Mouse (Mus musculus) layer of hippocampus, adult 9-10 months (tissue): ENCODE data around the gene Zfhx3.

Source experiments
- DNase-seq: peaks from one replicate; pipeline ENCODE4 v3.0.0; 2022; ENCODE audit warnings: low spot score

The Zfhx3 gene

DNA sequence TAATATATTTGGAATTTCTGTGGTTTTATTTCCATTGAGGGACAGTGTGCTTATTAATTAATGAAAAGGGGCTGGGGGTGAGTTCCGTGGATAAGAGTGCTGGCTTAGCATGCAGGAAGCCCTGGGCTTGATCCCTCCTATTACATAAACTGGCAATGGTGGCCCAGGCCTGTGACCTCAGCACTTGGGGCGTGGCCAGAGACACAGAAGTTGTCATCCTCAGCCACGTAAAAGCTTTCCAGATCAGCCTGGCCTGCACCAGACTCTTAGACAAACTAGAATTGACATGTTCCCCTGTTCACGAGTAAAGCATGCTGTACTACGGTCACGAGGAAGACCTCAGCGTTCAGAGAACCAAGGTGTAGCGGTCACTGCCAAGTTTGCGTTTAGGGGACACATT is 808.4 kb downstream of the Zfhx3 start:
- DNase-seq: no peak

DNA sequence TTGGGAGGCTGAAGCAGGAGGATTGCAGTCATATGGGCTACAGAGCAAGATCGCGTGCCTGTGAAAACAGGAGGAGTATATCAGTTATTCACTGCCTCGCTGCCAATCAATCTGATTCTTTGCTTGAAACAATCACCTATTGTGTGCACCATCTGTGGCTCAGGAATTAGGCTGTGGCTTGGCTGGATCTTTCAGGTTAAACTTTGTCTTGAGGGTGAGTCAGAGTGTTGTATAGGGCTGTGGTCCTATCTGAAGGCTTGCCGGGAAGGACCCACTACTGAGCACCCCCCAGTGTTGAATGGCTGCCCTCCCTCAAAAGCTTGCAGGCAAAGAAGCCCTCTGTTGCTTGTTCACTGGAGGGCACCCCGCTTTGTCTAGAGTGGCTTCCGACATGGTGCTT is 812.1 kb downstream of the Zfhx3 start:
- DNase-seq: no peak

DNA sequence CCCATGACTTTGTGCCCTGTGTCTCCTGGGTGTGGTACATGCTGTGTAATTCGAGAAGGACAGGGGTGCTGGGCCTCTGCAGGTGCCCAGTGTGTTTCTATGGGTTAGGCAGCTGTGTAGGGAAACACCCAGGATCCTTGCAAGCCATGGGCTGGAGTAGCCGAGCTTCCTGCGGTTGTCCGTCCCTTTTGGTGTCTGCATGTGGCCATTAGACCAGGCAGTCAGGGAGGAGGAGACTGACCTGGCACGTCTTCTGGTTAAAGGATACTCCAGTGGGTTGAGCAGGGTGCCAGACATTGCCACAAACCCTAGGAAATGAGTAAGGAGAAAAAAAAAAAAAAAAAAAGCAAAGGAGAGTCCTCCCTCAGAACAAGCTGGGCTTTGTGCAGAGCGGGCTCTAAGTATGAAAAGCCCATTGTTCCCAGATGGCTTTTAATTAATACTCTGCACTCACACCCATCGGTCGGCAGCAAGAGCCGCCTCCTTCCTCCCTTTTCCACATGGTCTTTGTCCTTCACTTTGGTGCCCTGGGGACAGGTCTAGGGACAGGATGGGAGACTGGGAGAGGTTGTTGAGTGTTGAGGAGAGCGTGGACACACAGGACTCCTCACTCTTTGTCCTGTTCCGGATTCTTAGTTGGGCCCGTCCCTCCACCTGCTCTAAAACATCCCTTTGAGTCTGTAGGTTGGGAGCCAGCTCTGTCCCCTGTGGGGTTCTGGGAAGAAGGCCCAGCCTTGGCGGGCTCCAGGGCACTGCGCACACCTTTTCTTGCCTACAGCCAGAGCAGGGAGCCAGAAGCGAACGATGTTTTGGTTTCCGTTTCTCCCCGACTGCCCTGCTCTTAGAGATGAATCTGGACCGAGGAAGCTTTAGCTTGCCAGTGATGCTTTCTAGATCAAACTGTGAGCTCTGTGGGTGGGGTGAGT is 813.2 kb downstream of the Zfhx3 start:
- DNase-seq: no peak

DNA sequence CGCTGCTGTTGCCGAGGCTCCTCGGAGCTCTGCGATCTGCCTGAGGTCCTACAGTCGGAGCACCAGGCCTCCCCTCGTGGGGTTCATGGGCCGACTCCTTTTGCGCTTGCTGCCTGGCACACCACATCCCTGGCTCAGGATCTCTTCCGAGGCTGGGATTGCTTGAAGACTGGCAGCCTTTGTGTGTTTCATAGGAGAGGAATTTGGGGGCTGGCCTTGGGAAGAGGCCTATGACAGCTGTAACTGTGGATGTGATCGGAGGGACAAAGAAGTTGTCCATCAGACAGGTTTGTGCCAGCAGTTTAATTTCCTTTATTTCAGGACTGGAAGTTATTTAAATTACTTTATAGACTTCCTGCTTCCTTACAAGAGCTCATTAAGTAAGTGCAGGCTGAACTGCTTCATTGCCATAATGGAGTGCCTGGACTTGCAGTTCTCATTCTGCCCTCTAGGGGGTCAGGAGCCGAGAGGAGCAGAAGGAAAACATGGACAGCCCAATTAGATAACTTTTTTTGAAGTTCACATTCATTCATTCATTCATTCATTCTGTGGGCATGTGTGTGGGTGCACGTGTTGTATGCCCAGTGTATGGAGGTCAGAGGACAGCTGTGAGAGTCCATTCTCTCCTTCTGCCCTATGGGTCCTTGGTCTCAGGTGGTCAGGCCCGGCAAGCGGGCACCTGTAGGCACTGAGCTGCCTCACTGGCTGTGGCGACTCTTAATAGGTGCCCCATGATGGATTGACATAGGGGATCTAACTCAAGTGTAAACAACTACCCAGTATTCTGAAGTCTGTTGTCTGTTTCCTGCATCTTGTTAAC is 817.3 kb downstream of the Zfhx3 start:
- DNase-seq: no peak

DNA sequence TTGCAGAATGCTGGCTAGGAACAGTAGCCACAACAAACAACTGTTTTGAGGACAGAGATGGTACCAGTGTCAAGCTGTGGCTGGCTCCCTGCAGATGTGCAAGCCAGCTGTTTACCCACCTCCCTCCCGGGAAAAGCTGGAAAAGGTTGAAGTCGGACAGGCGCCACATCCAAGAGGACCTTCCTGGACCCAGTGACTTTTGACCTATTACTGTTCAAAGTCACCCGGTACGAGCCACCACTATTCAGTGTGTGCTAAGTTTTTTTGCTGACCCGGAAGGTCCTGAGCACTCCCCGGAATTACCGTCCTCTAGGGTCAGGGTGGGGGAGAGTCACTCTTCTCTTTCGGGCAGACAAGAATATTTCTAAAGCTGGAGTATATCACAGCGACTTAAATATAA is 818.3 kb downstream of the Zfhx3 start:
- no peak for DNase-seq

DNA sequence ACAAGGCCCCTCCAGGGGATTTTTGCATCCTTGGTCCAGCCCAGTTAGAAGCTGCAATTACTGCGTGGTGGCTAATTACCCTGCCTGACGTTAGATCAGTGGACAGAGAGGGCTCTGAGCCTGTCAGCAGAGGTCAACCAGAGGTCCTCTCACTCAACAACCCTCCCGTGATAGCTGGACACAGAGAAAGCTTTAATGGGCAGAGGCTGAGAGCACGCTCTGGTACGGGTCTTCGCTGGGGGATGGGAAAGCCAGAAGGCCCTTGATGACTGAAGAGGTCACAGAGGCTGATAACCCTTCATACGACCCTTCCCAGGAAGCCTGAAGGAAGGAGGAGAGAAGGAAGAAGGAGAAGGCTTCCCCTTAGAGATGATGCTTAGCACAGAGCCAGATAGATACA is 820.1 kb downstream of the Zfhx3 start:
- DNase-seq: no peak

DNA sequence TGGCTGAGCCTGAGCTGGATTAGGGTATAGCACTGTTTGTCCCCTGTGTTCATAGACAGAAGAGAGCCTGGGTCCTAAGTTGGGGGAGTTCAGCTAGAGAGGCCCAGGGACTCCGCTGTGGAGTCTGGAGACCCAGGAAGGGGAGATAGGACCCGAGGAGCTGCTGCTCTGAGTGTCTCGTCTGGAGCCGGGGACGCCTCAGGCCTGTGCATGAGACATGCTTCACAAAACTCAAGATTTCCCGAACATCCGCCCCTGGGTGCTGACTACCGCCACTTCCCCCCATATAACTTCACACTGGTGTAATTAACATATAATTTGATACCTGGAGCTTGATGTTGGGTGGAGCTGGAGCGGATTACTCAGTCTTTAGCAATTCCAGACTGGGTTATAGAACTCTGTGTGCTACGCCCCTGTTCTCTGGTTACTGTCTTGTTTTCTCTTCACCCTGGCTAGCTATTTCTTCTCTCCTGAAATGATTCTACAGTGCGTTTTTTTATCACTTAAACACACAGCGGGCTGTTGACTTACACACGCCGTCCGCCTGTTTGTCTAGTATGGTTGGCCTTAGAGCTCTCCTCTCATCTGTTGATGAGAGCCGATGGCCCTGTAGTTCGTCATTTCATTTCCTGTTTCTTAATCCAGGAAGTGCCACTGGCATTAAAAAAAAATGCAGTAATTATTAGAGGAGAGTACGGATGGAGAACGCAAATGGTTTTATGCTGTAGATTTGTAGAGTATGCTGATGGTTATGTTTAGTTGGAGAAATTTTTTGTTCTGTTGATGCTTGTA is 822.2 kb downstream of the Zfhx3 start:
- no peak for DNase-seq

DNA sequence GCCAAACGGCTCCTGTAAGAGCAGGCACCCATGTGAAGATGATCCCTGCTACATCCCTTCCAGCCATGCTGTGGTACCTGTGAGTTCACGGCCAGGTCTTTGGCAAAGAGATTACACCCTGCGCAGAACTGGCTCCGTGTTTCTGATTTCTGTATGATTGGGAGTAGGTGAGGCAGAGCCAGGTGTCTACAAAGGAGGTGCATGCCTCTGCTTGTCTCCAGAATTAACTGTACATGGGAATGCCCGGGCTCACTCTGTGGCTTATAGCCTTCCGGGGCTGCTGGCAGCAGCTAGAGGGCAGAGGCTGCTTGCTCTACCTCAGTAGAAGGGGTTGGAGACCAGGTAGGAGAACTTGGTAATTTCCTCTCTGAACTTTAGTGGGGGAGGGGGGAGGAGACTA is 823.7 kb downstream of the Zfhx3 start:
- DNase-seq: no peak

DNA sequence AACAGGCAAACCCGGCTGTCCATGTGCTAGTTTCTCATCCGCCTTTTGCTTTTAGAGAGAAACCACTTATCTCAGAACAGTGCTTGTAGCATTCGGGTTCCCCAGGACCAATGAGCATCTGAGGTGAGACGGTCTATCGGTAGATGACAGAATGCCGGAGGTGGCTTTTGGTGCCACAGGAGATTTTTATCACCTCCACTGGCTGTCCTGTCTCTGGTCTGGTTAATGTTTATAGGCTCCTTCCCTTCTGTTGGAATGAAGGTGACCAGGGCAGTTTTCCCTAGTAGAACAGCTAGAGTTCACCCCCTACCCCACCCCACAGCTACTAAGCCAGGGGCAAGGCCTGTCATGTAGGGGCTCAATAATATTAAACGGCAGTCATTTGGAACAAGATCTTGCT is 825.6 kb downstream of the Zfhx3 start:
- DNase-seq: no peak

DNA sequence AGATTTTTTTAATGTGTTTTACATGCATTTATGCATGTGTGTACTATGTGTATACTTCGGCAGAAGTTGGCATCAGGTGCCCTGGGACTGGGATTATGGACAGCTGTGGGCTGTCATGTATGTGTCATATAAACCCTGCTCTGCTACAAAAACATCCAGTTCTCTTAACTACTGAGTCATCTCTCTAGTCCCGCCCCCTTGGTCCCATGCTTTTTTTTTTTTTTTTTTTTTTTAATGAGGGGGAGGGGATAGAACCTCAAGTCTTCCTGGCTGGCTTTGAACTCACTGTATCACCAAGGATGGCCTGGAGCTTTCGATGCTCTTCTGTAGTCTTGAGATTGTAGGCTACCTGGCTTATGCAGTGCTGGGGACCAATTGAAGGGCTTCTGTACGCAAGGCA is 827.9 kb downstream of the Zfhx3 start:
- DNase-seq: no peak

DNA sequence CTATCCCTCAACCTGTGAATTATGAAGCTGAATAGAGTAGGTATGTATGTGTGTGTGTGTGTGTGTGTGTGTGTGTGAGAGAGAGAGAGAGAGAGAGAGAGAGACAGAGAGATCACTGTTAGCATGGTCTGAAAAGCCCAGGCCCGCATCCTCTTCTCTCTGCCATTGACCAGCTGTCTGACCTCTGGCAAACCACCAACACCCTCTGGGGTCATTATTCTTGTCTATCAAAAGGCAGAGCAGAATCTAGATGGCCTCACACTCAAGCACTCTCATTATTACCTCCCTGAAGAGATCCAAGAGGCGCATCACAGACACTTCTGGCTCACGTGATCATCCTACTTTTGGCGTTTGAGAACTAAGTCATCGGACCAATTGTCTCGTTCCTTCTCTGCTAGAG is 831.0 kb downstream of the Zfhx3 start:
- no peak for DNase-seq

DNA sequence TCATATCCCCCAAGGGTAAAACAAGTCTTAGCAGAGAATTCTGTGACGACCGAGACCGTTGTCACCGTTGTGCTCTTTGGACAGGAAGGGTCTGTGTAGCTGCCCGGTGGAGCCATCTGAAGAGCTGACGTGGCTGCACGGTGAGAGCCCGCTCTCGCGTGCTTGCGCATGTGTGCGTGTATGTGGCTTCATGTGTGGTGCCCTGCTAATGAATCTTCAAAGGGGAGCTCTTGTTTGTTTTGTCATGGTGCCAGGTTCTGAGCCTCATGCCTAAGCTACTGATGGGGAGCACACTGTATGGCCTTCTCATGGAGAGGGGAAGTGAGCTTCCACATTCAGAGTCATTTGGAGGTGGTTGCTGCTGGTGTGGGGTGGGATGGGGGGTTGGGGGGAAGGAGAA is 835.6 kb downstream of the Zfhx3 start:
- no peak for DNase-seq

DNA sequence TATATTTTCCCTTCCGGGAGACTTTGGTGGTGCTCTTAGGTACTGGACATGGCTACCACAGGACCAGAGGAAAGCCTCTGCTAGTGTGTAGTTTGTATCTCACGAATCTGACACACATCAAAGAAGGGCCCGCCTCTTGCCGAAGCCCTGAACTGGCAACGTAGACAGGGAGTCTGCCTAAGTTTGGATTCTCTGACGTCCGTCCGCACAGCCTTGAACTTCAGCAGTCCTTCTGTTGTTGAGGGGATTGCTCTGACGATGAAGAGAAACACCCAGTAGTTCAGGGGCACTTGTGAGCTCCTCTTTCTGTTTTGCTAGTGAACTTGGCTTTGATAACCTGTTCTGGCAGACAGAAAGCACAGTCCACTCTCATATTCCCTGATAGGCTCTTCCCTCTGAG is 836.1 kb downstream of the Zfhx3 start:
- no peak for DNase-seq

DNA sequence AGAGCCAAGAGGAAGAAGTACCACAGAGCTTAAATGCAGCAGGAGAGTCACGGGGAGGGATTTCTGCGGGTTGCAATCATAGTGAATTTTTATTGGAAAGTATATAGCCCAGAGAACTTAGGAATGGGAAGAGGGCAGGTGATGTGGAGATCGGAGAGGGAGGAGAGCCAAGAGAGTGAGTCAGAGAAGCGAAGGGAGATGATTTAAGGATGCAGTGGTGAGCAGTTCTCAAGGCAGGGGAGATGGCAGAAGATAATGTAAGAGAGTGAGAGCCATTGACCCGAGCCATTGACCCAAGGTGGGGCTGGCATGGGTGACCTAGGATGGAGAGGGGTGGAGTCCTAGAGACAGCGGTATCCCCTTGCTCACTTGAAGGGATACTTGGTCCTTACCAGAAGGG is 838.3 kb downstream of the Zfhx3 start:
- DNase-seq: no peak

DNA sequence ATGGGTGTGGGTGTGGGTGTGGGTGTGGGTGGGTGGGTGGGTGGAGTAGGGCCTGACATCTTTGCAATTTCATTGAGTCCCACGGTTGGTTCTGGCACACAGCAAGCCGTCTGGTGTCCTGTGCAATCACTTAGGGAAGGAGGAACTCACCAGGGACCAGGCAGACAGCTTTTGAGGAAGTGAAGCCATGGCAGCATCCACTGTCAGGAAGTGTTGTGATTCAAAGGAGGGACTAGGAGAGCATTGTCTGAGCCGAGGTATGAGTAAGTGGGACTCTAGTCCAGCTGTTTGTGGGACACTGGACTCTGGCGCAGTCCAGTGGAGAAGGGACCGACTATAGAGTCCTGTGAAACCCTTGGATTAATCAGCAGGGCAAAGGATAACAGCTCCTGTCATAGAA is 838.7 kb downstream of the Zfhx3 start:
- DNase-seq: no peak

DNA sequence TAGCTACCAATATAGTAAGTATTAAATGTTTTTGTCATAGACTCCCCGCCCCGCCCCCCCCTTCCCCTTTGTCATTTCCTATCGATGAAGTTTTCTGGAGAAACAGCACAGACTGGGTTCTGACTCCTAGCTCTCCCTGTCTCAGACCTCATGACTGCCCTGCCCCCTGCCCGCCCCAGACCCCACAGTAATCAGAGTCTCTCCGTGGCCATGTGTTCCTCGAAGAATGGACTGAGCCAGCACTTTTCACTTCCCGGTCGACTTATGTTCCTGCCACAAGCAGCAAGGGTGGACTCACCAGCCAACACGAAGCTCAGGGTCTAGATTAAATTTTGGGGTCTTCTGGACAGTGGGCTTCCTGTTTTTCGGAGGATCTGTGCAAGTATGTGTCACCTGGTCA is 840.7 kb downstream of the Zfhx3 start:
- no peak for DNase-seq

DNA sequence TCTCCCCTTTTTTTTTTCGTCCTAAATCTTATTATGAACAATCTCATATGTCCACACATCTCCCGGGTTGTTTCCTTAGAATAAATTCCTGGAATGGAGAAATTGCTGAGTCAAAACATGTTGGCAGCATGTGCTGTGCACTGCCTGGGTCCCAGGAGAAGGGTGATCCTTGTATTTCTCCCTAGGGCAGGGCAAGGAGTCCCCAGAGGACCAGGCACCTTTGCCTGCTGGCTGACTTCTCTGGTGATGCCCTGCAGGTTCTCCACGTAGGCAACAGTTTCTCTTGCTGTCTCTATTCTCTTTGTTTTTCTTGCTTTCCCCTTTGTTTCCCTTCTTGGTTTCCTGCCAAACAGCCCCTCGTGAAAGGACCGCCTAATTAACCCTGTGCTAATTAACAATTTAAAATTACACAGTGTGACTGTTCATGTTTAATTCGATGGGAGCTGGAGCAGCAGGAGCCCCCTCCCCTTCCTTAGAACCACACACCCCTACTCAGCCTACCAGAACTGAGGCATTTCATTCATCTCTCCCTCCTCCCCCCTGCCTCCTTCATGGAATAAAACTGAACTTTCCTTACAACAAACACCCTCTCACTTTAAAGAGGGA is 845.8 kb downstream of the Zfhx3 start:
- no peak for DNase-seq

DNA sequence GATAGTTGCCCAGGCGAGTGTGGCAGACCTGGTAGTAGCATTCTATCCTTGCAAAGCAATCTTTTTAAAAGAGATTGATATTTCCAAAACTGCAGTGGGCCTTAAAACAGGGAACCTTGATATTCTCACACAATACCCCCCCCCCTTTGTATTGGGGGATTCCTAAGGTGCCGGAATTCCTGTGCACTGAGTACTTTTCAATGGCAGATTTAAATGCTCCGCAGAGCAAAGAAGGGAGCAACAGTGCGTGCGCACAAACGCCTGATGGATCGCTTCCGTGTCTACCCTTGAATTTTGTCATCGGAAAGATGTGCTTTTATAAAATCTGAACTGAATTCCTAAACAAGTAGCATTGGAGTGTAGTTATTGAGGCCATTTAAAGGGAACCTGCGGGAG is 846.3 kb downstream of the Zfhx3 start:
- no peak for DNase-seq

DNA sequence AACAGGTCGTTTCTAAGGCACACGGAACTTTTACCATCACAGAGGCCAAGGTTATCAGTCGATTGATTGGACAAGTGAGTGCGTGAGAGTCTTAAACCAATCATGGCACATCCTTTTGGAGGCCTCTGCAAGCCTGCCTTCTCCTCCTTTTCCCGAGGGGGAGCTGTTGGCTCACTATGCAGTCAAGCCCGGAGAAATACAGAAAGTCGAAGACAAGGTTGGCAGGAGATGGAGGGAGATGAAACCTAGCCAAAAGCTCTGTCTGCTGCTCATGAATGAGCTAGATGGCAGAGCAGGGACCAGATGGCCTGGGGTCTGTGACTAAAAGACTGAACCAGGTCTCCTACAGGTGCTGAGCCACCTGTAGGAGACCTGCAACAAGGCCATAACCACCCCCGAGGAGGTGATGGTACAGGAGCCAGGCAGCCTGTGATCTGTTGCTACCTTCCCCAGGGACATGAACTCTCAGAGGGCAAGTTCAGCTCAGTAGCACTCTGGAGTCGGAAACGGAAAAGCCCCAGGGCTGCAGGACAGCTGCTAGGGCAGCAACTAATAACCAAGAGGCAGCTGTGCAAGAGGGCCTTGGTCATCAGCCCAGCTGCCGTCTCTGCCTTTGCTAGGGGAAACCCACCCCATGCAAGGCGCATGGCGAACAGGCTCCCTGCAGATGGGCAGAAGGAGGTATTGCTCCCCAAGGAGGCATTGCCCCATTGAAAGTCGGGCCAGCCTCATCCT is 848.3 kb downstream of the Zfhx3 start:
- DNase-seq: peak; percentile 57

DNA sequence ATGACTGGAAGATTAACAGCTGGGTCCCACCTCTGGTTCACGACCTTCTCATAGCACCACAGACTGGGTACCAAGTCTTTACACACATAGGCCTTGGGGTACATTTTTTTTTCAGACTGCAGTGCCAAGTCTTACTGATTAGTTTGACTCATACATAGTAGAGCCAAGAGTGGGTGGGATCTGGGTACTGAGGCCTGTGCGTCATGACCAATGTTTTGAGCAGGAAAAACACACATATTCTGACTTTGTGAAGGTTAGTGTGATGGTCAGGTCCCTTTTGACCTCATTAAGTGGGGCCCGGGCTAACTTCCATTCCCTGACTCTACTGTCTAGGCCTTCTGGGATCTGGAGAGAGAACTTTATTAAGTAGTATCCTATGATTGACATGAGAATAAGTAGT is 853.6 kb downstream of the Zfhx3 start:
- no peak for DNase-seq

DNA sequence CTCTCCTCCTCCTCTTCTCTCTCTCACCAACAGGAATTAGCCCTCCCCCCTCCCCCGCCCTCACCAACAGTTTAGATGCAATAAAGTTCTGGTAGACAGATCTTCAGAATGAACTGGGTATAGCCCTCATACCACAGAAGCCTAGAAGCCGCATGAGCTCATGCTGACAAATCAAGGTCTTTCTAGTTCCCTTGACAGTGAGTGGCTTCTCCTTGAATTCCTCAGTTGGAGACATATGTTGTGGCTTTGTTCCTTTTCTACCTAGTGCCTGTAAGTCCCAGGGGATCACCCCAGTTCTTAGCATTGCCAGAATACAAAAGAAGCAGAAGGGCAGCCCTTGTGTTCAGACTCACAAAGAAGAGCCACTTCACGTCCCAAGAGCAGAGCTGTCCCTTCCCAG is 854.4 kb downstream of the Zfhx3 start:
- DNase-seq: no peak
